Mouse (Mus musculus) megakaryocyte, embryonic 14.5 days (primary cell): ENCODE measurements around the gene Acad11.

Experiments used
- FLI1 ChIP-seq: IDR thresholded peaks from 2 replicates; pipeline ENCODE4 v1.6.1; 2012; ENCODE audit warnings: low read length, inconsistent platforms, mixed read lengths
- GATA1 ChIP-seq: IDR thresholded peaks from 3 replicates; pipeline ENCODE4 v1.6.1; 2012; ENCODE audit warnings: mixed read lengths, low read length, inconsistent platforms, borderline replicate concordance

DNA sequence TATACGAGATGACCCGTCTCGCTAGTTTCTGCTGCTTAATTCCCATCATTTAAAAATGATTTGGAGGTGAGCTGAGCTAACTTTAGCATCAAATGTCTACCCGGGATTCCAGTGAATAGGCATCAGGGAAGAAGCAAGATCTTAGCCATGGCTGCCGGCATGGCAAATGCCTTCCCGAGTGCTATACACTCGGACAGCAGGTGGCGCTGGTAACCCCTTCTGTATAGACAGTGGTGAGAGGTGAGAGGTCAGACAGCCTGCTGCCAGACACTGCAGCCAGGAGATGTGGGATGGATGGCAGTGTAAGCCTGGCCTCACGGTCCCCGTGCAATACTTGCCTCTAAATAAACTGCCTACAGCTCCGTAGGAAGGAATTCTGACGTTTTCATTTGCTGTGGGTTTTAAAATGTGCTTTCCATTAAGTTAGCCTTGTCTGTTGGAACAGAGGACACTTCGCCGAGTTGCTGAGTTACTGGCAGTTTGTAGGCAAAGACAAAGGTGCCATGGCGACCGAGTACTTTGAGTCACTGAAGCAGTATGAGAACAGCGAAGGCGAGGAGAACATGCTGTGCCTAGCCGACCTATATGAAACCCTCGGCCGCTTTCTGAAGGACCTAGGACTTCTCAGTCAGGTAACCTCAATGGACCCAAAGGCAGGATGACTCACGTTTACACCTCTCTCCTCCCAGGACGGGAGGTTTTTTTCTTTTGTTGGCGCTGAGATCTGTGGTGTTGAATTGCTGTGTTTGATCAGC is 27.7 kb upstream of the Acad11 start:
- TF ChIP-seq GATA1: no peak
- no peak for TF ChIP-seq FLI1
